Mouse (Mus musculus) G1E (cell line): ENCODE measurements around the gene Lsamp. TPM values are rescaled to one million over a fixed set of nuclear protein-coding genes. Genes with fewer than 3 reads are reported as not detected.

ENCODE experiments used
- ATAC-seq: 2 replicates; pipeline ENCODE4 v1.8.0; 2016; ENCODE audit warnings: mild to moderate bottlenecking; ENCODE audit not compliant: insufficient number of reproducible peaks, poor library complexity, low FRiP score, severe bottlenecking; ENCODE audit errors: extremely low read depth
- DNase-seq: peaks from one replicate; pipeline ENCODE4 v3.0.0; 2012; ENCODE audit warnings: low spot score
- H3K27me3 ChIP-seq: 2 replicates; pipeline ENCODE4 v1.6.1; 2012; ENCODE audit warnings: mild to moderate bottlenecking, low read length, inconsistent platforms; ENCODE audit not compliant: insufficient read depth
- H3K36me3 ChIP-seq: replicated peaks from 2 replicates; pipeline ENCODE3; 2012; ENCODE audit warnings: mild to moderate bottlenecking, inconsistent platforms
- H3K4me1 ChIP-seq: 2 replicates; pipeline ENCODE4 v1.6.1; 2012; ENCODE audit warnings: low read depth, low read length, inconsistent platforms, mixed read lengths; ENCODE audit not compliant: insufficient read depth
- H3K4me3 ChIP-seq: 2 replicates; pipeline ENCODE4 v1.5.1; 2012; ENCODE audit warnings: low read depth, mild to moderate bottlenecking, inconsistent platforms, low read length, moderate library complexity, mixed read lengths
- H3K9me3 ChIP-seq: replicated peaks from 2 replicates; pipeline ENCODE4 v1.6.1; 2012; ENCODE audit warnings: inconsistent platforms
- CTCF ChIP-seq: IDR thresholded peaks from 2 replicates; pipeline ENCODE4 v1.5.1; 2012; ENCODE audit warnings: low read depth, low read length, inconsistent platforms, mixed read lengths
- GATA1 ChIP-seq: IDR thresholded peaks from 2 replicates; pipeline ENCODE4 v1.6.1; 2012; ENCODE audit warnings: borderline replicate concordance, low read length, inconsistent platforms, mixed read lengths
- GATA2 ChIP-seq: IDR thresholded peaks from 2 replicates; pipeline ENCODE4 v1.6.1; 2012; ENCODE audit warnings: low read depth, low read length, inconsistent platforms, borderline replicate concordance
- POLR2AphosphoS5 ChIP-seq: IDR thresholded peaks from 2 replicates; pipeline ENCODE4 v1.6.1; 2012; ENCODE audit warnings: low read depth, low read length, inconsistent platforms; ENCODE audit not compliant: insufficient replicate concordance
- TAL1 ChIP-seq: conservative IDR thresholded peaks from 2 replicates; pipeline ENCODE4 v1.6.1; 2012; ENCODE audit warnings: low read depth, low read length, inconsistent platforms, mixed read lengths
- polyA plus RNA-seq: library from polyadenylated mRNA; stranded (reverse); fragments of >175 nt; gene quantifications from 2 replicates; pipeline ENCODE4 v1.2.3, GENCODE M21; 2012
- total RNA-seq, 2 experiments: library from RNA; stranded (forward) in 1 of 2; stranded (reverse) in 1 of 2; fragments of 200-1000 nt in 1 of 2; fragments of >200 nt in 1 of 2; fragmentation: Nextera tagmentation in 1 of 2; gene quantifications; 2 replicates each; pipeline ENCODE4 v1.2.3; 2014 to 2017

Lsamp gene
- total and polyA plus RNA-seq, 3 experiments, result 0.49 TPM; not detected in 2

GRCm38 (mm10) chr16:40377129-40377799, 393.1 kb downstream of the Lsamp start:
- H3K9me3 ChIP-seq, result no peaks in the 10 kb centered on the region; the same call in 1 of the 2 replicates
- no peaks in the 10 kb centered on the region for H3K36me3 ChIP-seq
- DNase-seq, result no peak
- no peaks in the 10 kb centered on the region for H3K4me1 ChIP-seq
- ATAC-seq, result no peak
- H3K4me3 ChIP-seq, result no peak overlapping the region
- H3K27me3 ChIP-seq, result no peaks in the 10 kb centered on the region
- TF ChIP-seq TAL1, result no peak
- TF ChIP-seq GATA2, result no peak
- no peak for TF ChIP-seq POLR2AphosphoS5
- no peak for TF ChIP-seq GATA1
- TF ChIP-seq CTCF, result no peak

GRCm38 (mm10) chr16:40392106-40392505, 407.9 kb downstream of the Lsamp start:
- no peak for ATAC-seq
- no peaks in the 10 kb centered on the region for H3K4me1 ChIP-seq
- no peaks in the 10 kb centered on the region for H3K36me3 ChIP-seq
- no peak overlapping the region for H3K4me3 ChIP-seq
- no peaks in the 10 kb centered on the region for H3K9me3 ChIP-seq
- no peak for DNase-seq
- no peak for TF ChIP-seq POLR2AphosphoS5
- TF ChIP-seq GATA1, result no peak
- TF ChIP-seq TAL1, result no peak
- no peak for TF ChIP-seq CTCF
- no peak for TF ChIP-seq GATA2
- no peaks in the 10 kb centered on the region for H3K27me3 ChIP-seq

GRCm38 (mm10) chr16:40399531-40399930, 415.4 kb downstream of the Lsamp start:
- H3K4me1 ChIP-seq, result no peaks in the 10 kb centered on the region
- no peak for TF ChIP-seq GATA1
- TF ChIP-seq CTCF, result no peak
- no peak for DNase-seq
- H3K4me3 ChIP-seq, result no peak overlapping the region
- no peak for ATAC-seq
- H3K9me3 ChIP-seq, result peaks cover 4% of the 10 kb centered on the region; the same call in 1 of the 2 replicates
- H3K36me3 ChIP-seq, result no peaks in the 10 kb centered on the region
- H3K27me3 ChIP-seq, result no peaks in the 10 kb centered on the region

GRCm38 (mm10) chr16:40434280-40434679, 450.1 kb downstream of the Lsamp start:
- H3K4me1 ChIP-seq, result no peaks in the 10 kb centered on the region
- no peak for DNase-seq

GRCm38 (mm10) chr16:40436415-40436814, 452.3 kb downstream of the Lsamp start:
- DNase-seq (no peak), ATAC-seq (no peak)
- TF ChIP-seq GATA2 (no peak), GATA1 (no peak), POLR2AphosphoS5 (no peak), TAL1 (no peak), CTCF (no peak)
- H3K27me3 ChIP-seq, result no peaks in the 10 kb centered on the region
- no peaks in the 10 kb centered on the region for H3K4me1 ChIP-seq
- peaks cover 3% of the 10 kb centered on the region for H3K9me3 ChIP-seq
- H3K4me3 ChIP-seq, result no peak overlapping the region
- H3K36me3 ChIP-seq, result no peaks in the 10 kb centered on the region

More at GRCm38 (mm10) chr16:40434280-40434679, 450.1 kb downstream of the Lsamp start:
- no peaks in the 10 kb centered on the region for H3K27me3 ChIP-seq
- ATAC-seq, result no peak
- H3K9me3 ChIP-seq, result peaks cover 3% of the 10 kb centered on the region
- no peak overlapping the region for H3K4me3 ChIP-seq
- TF ChIP-seq TAL1, result no peak
- no peak for TF ChIP-seq GATA2
- TF ChIP-seq POLR2AphosphoS5, result no peak
- TF ChIP-seq CTCF, result no peak
- no peak for TF ChIP-seq GATA1
- no peaks in the 10 kb centered on the region for H3K36me3 ChIP-seq

- Histone ChIP-seq H3K4me3 (no peak overlapping the region), H3K27me3 (no peaks in the 10 kb centered on the region), H3K4me1 (no peaks in the 10 kb centered on the region), H3K36me3 (no peaks in the 10 kb centered on the region), H3K9me3 (peaks cover 3% of the 10 kb centered on the region)
- DNase-seq (no peak), ATAC-seq (no peak)
- TF ChIP-seq TAL1 (no peak), GATA2 (no peak), CTCF (no peak), GATA1 (no peak)
Measured at GRCm38 (mm10) chr16:40437879-40438278, 453.7 kb downstream of the Lsamp start.

- H3K9me3 ChIP-seq, result peaks cover 3% of the 10 kb centered on the region
- TF ChIP-seq GATA1 (no peak), TAL1 (no peak), CTCF (no peak), GATA2 (no peak), POLR2AphosphoS5 (no peak)
- no peak overlapping the region for H3K4me3 ChIP-seq
- no peaks in the 10 kb centered on the region for H3K36me3 ChIP-seq
- no peaks in the 10 kb centered on the region for H3K27me3 ChIP-seq
- DNase-seq (no peak), ATAC-seq (no peak)
- no peaks in the 10 kb centered on the region for H3K4me1 ChIP-seq
Measured at GRCm38 (mm10) chr16:40438876-40439275, 454.7 kb downstream of the Lsamp start.
